In the genomic region with DNA sequence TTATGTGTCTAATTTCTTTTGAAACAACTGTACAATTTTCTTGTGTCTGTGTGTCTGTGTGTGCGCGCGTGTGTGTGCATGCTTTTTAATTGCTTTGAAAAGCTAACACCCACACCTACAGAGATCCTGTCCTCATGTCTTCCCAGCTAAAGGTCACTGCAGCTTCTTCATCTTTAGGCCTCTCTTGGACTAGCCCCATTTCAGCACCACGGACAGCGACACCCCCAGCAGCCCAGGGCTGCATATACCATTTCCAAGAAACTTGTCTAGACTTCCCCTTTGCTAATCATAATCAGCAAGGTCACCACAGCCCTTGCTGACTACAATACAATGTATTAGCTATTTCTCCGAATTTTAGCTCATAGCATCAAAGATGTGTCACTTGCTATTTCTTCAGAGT, we compare ENCODE assay signal across 8 mouse cellular contexts. TPM values are rescaled to one million over a fixed set of nuclear protein-coding genes. Genes with fewer than 3 reads are reported as not detected.
DNase-seq lines count a peak whose midpoint lies in the region; ATAC-seq lines count a peak whose summit lies in the region.

No protein-coding gene starts in this region.

- intact Hi-C loops in heart, postnatal 10 days (cut with DNase I) = no loop called here

- H3K4me3 ChIP-seq in limb, embryonic 10.5 days = no peak overlapping the region
- peak overlapping the region; percentile 62 for H3K4me3 ChIP-seq in midbrain, embryonic 14.5 days (replicated peaks; ENCODE audit: low read depth, low read length)

- peaks cover 51% of the 10 kb centered on the region for H3K27me3 ChIP-seq in limb, embryonic 10.5 days (ENCODE audit: low read depth, poor library complexity, severe bottlenecking)
- H3K27me3 ChIP-seq in midbrain, embryonic 14.5 days (ENCODE audit: control insufficient read depth, insufficient read depth, low read length) = no peaks in the 10 kb centered on the region; the same call in 1 of the 2 replicates

- H3K27ac ChIP-seq in limb, embryonic 10.5 days = no peak overlapping the region
- H3K27ac ChIP-seq in midbrain, embryonic 14.5 days (replicated peaks; ENCODE audit: low read depth, low read length) = no peak overlapping the region

- no peaks in the 10 kb centered on the region for H3K9me3 ChIP-seq in limb, embryonic 10.5 days (replicated peaks)
- H3K9me3 ChIP-seq in midbrain, embryonic 14.5 days (ENCODE audit: control insufficient read depth, low read length) = no peaks in the 10 kb centered on the region

- peak overlapping the region; percentile 72 for H3K4me2 ChIP-seq in midbrain, embryonic 14.5 days (ENCODE audit: low read length)

- 43% methylated on average over 6 of the region's 6 CpGs for WGBS in limb, embryonic 10.5 days
- 38% methylated on average over 6 of the region's 6 CpGs for WGBS in midbrain, embryonic 14.5 days

- H3K4me1 ChIP-seq in limb, embryonic 10.5 days = peaks cover 25% of the 10 kb centered on the region
- peaks cover 19% of the 10 kb centered on the region for H3K4me1 ChIP-seq in midbrain, embryonic 14.5 days (ENCODE audit: control insufficient read depth, insufficient read depth, low read length)

- no peaks in the 10 kb centered on the region for H3K36me3 ChIP-seq in limb, embryonic 10.5 days
- no peaks in the 10 kb centered on the region for H3K36me3 ChIP-seq in midbrain, embryonic 14.5 days (ENCODE audit: control insufficient read depth, insufficient read depth, low read length)

- DNase-seq in gastrocnemius, postnatal 10 days = peak; percentile 80
- DNase-seq in gastrocnemius, adult 18-20 months (ENCODE audit: low spot score) = no peak
- peak; percentile 57 for DNase-seq in R1 (ENCODE audit: low read depth, low spot score)
- peak; percentile 85 for DNase-seq in embryo, embryonic 10.5 days (ENCODE audit: low spot score)
- DNase-seq in heart, postnatal 10 days = peak; percentile 59 to 79
- DNase-seq in limb, embryonic 10.5 days (ENCODE audit: low spot score) = peak; percentile 90
- DNase-seq in midbrain, embryonic 14.5 days = peak; percentile 68
- peak; percentile 33 for DNase-seq in thymus, postnatal 25 days

- H3K9ac ChIP-seq in midbrain, embryonic 14.5 days (replicated peaks; ENCODE audit: low read length) = peak overlapping the region; percentile 24; the same call in 1 of the 2 replicates

- ATAC-seq in midbrain, embryonic 14.5 days (ENCODE audit: low FRiP score, low TSS enrichment) = no peak

RNA-seq across cellular contexts. Expression of a gene that starts 1.9 kb away (rescaled TPM):
- 1 to 10 TPM in 1 of 2 experiments, under 1 TPM in 1; 0.75 to 1.0 TPM for total RNA-seq in gastrocnemius, postnatal 10 days (2021)
- total RNA-seq in gastrocnemius, adult 18-20 months (2021) = not detected
- total RNA-seq in heart, postnatal 10 days (2021) = not detected
- polyA plus RNA-seq in limb, embryonic 10.5 days (2016; fragmentation: Nextera tagmentation; extraction: Ambion mirVana) = 0.19 and 0.25 TPM in 2 replicates
- polyA plus RNA-seq in midbrain, embryonic 14.5 days (2014; fragmentation: Nextera tagmentation; extraction: Ambion mirVana) = 30.2 and 36.3 TPM in 2 replicates
